Mouse (Mus musculus) cerebellum, postnatal 4 days (tissue): ENCODE results near the gene Klhl2.
A peak's percentile ranks its signal among the peaks of the same experiment; 100 is the strongest.

Source experiments
- DNase-seq, 2 experiments: peaks; one replicate each; pipeline ENCODE4 v3.0.0; 2022; ENCODE audit warnings: low spot score in 2 of 2, mixed read lengths in 1 of 2

The Klhl2 gene

GRCm38 (mm10) chr8:64691591-64692401 is 158.0 kb downstream of the Klhl2 start:
- DNase-seq, result peak in 1 of 2 experiments; percentile 6

DNA sequence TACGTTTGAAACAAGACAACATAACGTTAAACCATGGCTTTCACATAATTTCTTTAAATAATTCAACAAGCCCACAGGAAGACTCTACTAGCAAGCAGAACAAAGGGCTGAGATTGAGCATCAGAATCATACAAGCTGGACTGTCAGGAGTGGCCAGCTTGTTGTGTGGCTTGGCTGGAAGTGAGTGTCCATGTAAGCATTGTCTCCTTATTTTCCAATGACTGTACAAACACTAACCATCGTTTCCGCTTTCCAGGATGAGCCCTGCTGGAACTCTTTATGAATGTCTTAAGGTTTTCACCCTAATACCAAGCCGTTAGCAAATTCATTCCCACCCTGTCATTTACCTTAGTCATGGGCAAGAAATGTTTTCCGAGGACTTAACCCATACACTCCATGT is 159.0 kb downstream of the Klhl2 start:
- DNase-seq, result no peak

DNA sequence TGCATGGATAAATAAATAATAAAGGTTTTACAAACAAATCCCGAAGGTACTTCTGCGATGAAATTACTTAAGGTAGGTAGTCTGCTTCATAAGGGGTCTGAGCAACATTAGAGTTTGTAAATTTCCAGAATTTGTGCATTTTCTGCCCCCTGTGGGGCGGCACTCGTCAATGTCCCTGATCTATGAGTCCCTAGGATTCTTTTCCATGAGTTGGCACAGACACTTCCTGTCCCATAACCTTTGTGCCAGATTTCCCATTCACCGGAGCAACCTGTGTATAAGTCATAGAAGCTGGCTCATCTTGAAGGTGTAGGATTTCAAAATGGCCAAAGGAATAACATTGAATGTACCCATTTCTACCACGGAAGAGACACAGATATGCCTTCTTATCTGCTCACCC is 159.5 kb downstream of the Klhl2 start:
- no peak for DNase-seq
